Mouse (Mus musculus) embryonic facial prominence, embryonic 10.5 days (tissue): ENCODE results near the gene Atp2b4. TPM values are rescaled to one million over a fixed set of nuclear protein-coding genes. Genes with fewer than 3 reads are reported as not detected.

Source experiments
- DNase-seq: peaks from one replicate; pipeline ENCODE4 v3.0.0-alpha.2; 2017; ENCODE audit warnings: low spot score
- H3K27ac ChIP-seq: fragments of 300-500 bp; sonication (generic); replicated peaks from 2 replicates; pipeline ENCODE4 v1.5.1; 2016; ENCODE audit warnings: mild to moderate bottlenecking
- H3K27me3 ChIP-seq: fragments of 300-500 bp; sonication (generic); replicated peaks from 2 replicates; pipeline ENCODE4 v1.6.1; 2016; ENCODE audit warnings: low read depth, mild to moderate bottlenecking; ENCODE audit not compliant: poor library complexity, severe bottlenecking
- H3K36me3 ChIP-seq: fragments of 300-500 bp; sonication (generic); replicated peaks from 2 replicates; pipeline ENCODE4 v1.6.1; 2016; ENCODE audit warnings: mild to moderate bottlenecking, moderate library complexity
- H3K4me1 ChIP-seq: fragments of 300-500 bp; sonication (generic); 2 replicates; pipeline ENCODE4 v1.6.1; 2016
- H3K4me3 ChIP-seq: fragments of 300-500 bp; sonication (generic); 2 replicates; pipeline ENCODE4 v1.5.1; 2016; ENCODE audit warnings: mild to moderate bottlenecking, moderate library complexity
- H3K9me3 ChIP-seq: fragments of 300-500 bp; sonication (generic); 2 replicates; pipeline ENCODE4 v1.6.1; 2016; ENCODE audit warnings: mild to moderate bottlenecking
- WGBS: fragments of 180-500 bp; shearing (Covaris S2); methylation state at CpG from one replicate; pipeline ENCODE4 v1.1.7; 2016; 5-methylcytosine and 5-hydroxymethylcytosine counted together
- polyA plus RNA-seq: library from polyadenylated mRNA; unstranded; fragments of >200 nt; fragmentation: Nextera tagmentation; extraction: Ambion mirVana; gene quantifications from 2 replicates; pipeline ENCODE4 v1.2.1, GENCODE M21; 2016

Atp2b4 gene
- 4.7 and 5.2 TPM in 2 replicates for polyA plus RNA-seq

- no peaks in the 10 kb centered on the region for H3K36me3 ChIP-seq
- H3K27me3 ChIP-seq = peaks cover 32% of the 10 kb centered on the region
- H3K27ac ChIP-seq = peak within 1 kb of the TSS; percentile 76
- H3K4me3 ChIP-seq = peak within 1 kb of the TSS; percentile 76
- H3K4me1 ChIP-seq = peaks cover 58% of the 10 kb centered on the region
- peak; percentile 93 for DNase-seq
- no peaks in the 10 kb centered on the region for H3K9me3 ChIP-seq
- WGBS = under 1% methylated on average over 16 of the region's 16 CpGs
Observed at GRCm38 (mm10) chr1:133800948-133801393, at the start of gene Atp2b4. TSS of gene Atp2b4 (minus strand) at chr1:133801041.

- Histone ChIP-seq H3K4me3 (no peak overlapping the region), H3K27me3 (no peaks in the 10 kb centered on the region), H3K27ac (0 out of 2 replicates have a peak overlapping the region, but pooled peaks have one; percentile 7), H3K4me1 (peaks cover 64% of the 10 kb centered on the region), H3K36me3 (no peaks in the 10 kb centered on the region), H3K9me3 (no peaks in the 10 kb centered on the region)
- DNase-seq = no peak
- 30% methylated on average over 9 of the region's 9 CpGs for WGBS
Observed at GRCm38 (mm10) chr1:133844734-133845133, 43.9 kb upstream of the Atp2b4 start.

GRCm38 (mm10) chr1:133843900-133844299 lies 43.1 kb upstream of the Atp2b4 start:
- Histone ChIP-seq H3K27me3 (no peaks in the 10 kb centered on the region), H3K27ac (no peak overlapping the region)

GRCm38 (mm10) chr1:133843370-133843769 lies 42.5 kb upstream of the Atp2b4 start:
- peak; percentile 25 for DNase-seq
- Histone ChIP-seq H3K9me3 (no peaks in the 10 kb centered on the region), H3K4me3 (no peak overlapping the region), H3K27ac (0 out of 2 replicates have a peak overlapping the region, but pooled peaks have one; percentile 74), H3K4me1 (peaks cover 66% of the 10 kb centered on the region), H3K36me3 (no peaks in the 10 kb centered on the region), H3K27me3 (no peaks in the 10 kb centered on the region)
- 33% methylated on average over 4 of the region's 4 CpGs for WGBS

More at GRCm38 (mm10) chr1:133843900-133844299, 43.1 kb upstream of the Atp2b4 start:
- peaks cover 66% of the 10 kb centered on the region for H3K4me1 ChIP-seq
- H3K9me3 ChIP-seq = no peaks in the 10 kb centered on the region
- no peak overlapping the region for H3K4me3 ChIP-seq
- no peak for DNase-seq
- whole genome bisulfite sequencing = 91% methylated on average over 6 of the region's 6 CpGs
- no peaks in the 10 kb centered on the region for H3K36me3 ChIP-seq

- 70% methylated on average over 11 of the region's 11 CpGs for WGBS
- Histone ChIP-seq H3K36me3 (no peaks in the 10 kb centered on the region), H3K9me3 (no peaks in the 10 kb centered on the region), H3K27me3 (no peaks in the 10 kb centered on the region), H3K4me1 (peaks cover 66% of the 10 kb centered on the region), H3K27ac (peak overlapping the region; percentile 74), H3K4me3 (no peak overlapping the region)
- DNase-seq = peak; percentile 57
Observed at GRCm38 (mm10) chr1:133842074-133842725, 41.4 kb upstream of the Atp2b4 start.

- Histone ChIP-seq H3K27me3 (no peaks in the 10 kb centered on the region), H3K27ac (peak overlapping the region; percentile 74), H3K9me3 (no peaks in the 10 kb centered on the region), H3K4me3 (no peak overlapping the region), H3K36me3 (no peaks in the 10 kb centered on the region), H3K4me1 (peaks cover 61% of the 10 kb centered on the region)
- WGBS = 79% methylated on average over 15 of the region's 15 CpGs
- peak; percentile 55 for DNase-seq
Observed at GRCm38 (mm10) chr1:133841171-133841926, 40.5 kb upstream of the Atp2b4 start.

- 49% methylated on average over 12 of the region's 12 CpGs for WGBS
- DNase-seq = peak; percentile 34
- no peak overlapping the region for H3K4me3 ChIP-seq
- H3K4me1 ChIP-seq = peaks cover 56% of the 10 kb centered on the region
- H3K9me3 ChIP-seq = no peaks in the 10 kb centered on the region
- no peaks in the 10 kb centered on the region for H3K27me3 ChIP-seq
- H3K27ac ChIP-seq = peak overlapping the region; percentile 52
- no peaks in the 10 kb centered on the region for H3K36me3 ChIP-seq
Observed at GRCm38 (mm10) chr1:133840530-133840929, 39.7 kb upstream of the Atp2b4 start.

- H3K4me1 ChIP-seq = peaks cover 20% of the 10 kb centered on the region
- H3K27me3 ChIP-seq = no peaks in the 10 kb centered on the region
- no peak for DNase-seq
- 88% methylated on average over 6 of the region's 6 CpGs for WGBS
- H3K36me3 ChIP-seq = no peaks in the 10 kb centered on the region
- H3K4me3 ChIP-seq = no peak overlapping the region
- H3K27ac ChIP-seq = no peak overlapping the region
- H3K9me3 ChIP-seq = no peaks in the 10 kb centered on the region
Observed at GRCm38 (mm10) chr1:133834309-133834708, 33.5 kb upstream of the Atp2b4 start.

- H3K27ac ChIP-seq = no peak overlapping the region
- 50% methylated on average over 5 of the region's 5 CpGs for WGBS
Observed at GRCm38 (mm10) chr1:133832781-133833180, 31.9 kb upstream of the Atp2b4 start.

GRCm38 (mm10) chr1:133826193-133826592 lies 25.4 kb upstream of the Atp2b4 start:
- H3K27ac ChIP-seq = peak overlapping the region; percentile 41; the same call in 1 of the 2 replicates

More at GRCm38 (mm10) chr1:133832781-133833180, 31.9 kb upstream of the Atp2b4 start:
- Histone ChIP-seq H3K4me1 (peaks cover 27% of the 10 kb centered on the region), H3K36me3 (no peaks in the 10 kb centered on the region), H3K9me3 (no peaks in the 10 kb centered on the region), H3K27me3 (0 out of 2 replicates have a peak, but pooled peaks cover 6% of the 10 kb centered on the region), H3K4me3 (no peak overlapping the region)
- no peak for DNase-seq

GRCm38 (mm10) chr1:133825543-133825942 lies 24.7 kb upstream of the Atp2b4 start:
- no peak overlapping the region for H3K4me3 ChIP-seq
- 19% methylated on average over 8 of the region's 8 CpGs for WGBS
- H3K27me3 ChIP-seq = peaks cover 22% of the 10 kb centered on the region
- DNase-seq = peak; percentile 50
- no peaks in the 10 kb centered on the region for H3K9me3 ChIP-seq
- H3K27ac ChIP-seq = peak overlapping the region; percentile 41
- peaks cover 44% of the 10 kb centered on the region for H3K4me1 ChIP-seq
- no peaks in the 10 kb centered on the region for H3K36me3 ChIP-seq

More at GRCm38 (mm10) chr1:133826193-133826592, 25.4 kb upstream of the Atp2b4 start:
- DNase-seq = no peak
- peaks cover 38% of the 10 kb centered on the region for H3K4me1 ChIP-seq
- no peaks in the 10 kb centered on the region for H3K9me3 ChIP-seq
- WGBS = 67% methylated on average over 7 of the region's 7 CpGs
- H3K4me3 ChIP-seq = no peak overlapping the region
- H3K36me3 ChIP-seq = no peaks in the 10 kb centered on the region
- peaks cover 15% of the 10 kb centered on the region for H3K27me3 ChIP-seq

- 64% methylated on average over 2 of the region's 2 CpGs for WGBS
- Histone ChIP-seq H3K4me3 (no peak overlapping the region), H3K27ac (peak overlapping the region; percentile 41), H3K9me3 (no peaks in the 10 kb centered on the region), H3K4me1 (peaks cover 48% of the 10 kb centered on the region), H3K36me3 (no peaks in the 10 kb centered on the region), H3K27me3 (peaks cover 26% of the 10 kb centered on the region)
- no peak for DNase-seq
Observed at GRCm38 (mm10) chr1:133825140-133825539, 24.3 kb upstream of the Atp2b4 start.
